Mouse (Mus musculus) heart, adult 2 months (tissue): Measurements from ENCODE around the gene Exoc3l4.

Source experiments
- CTCF ChIP-seq: fragments of 200-600 bp; IDR thresholded peaks from 2 replicates; pipeline ENCODE4 v1.8.1; 2022; ENCODE audit warnings: antibody characterized with exemption, mild to moderate bottlenecking, moderate library complexity
- EP300 ChIP-seq: fragments of 200-500 bp; IDR thresholded peaks from 2 replicates; pipeline ENCODE4 v1.6.1; 2011; ENCODE audit warnings: low read depth, low read length, control low read depth; ENCODE audit not compliant: insufficient read depth
- POLR2A ChIP-seq: fragments of 200-500 bp; IDR thresholded peaks from 2 replicates; pipeline ENCODE4 v1.6.1; 2011; ENCODE audit warnings: mild to moderate bottlenecking, low read depth, low read length, control low read depth; ENCODE audit not compliant: insufficient read depth

DNA sequence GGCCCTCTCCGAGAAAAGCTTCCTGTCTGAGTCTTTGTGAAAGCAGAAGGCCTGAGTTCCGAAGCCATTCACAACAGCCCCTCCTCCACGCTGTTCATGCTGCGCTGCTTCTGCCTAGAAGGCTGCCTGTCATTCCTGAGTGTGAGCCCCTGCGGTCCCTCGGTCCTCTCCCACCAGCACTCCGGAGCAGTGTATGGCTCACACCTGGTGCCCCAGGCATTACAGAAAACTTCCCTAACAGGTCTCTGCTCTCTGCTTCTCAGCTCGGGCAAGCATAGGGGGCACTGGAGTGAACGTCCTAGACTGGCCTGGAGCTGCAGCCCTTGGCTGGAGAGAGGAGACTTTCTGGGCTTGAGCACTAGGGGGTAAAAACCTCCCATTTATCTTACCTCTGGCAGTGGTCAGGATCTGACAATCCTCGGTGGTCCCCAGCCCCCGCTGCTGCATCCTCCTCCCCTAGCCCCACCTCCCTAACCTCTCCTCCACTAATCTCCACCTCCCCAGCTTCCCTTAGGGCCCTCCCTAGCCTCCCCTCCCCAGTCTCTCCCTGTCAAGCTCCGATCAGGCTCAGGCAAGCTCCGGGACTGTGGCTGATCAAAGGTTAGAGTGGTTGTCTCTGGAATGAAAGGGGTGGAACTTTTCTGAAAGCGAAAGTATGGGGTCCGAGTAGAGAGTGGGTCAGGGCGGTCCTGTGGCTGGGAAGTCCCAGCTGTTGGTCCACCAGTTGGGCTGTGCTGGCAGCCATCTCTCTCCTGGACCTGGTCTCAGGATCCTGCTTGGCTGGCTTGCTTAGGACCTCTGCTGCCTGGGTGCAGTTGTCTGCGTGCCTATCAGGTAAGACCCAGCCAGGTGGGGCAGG lies at the start of gene Exoc3l4:
- TF ChIP-seq CTCF (no peak), POLR2A (0 out of 2 replicates have a peak, but pooled peaks have one; percentile 25), EP300 (no peak)
